Mouse (Mus musculus): ENCODE data around the gene Gm49721. TPM values are rescaled to one million over a fixed set of nuclear protein-coding genes. Genes with fewer than 3 reads are reported as not detected.
"Not testable (repeated sequence)": the region's sequence is repeated elsewhere in the genome, so short reads cannot be mapped to it uniquely, and the experiment has no call there.

The Gm49721 gene
- polyA plus RNA-seq, 1 experiment from 2014 or later: 0.30 TPM

DNA sequence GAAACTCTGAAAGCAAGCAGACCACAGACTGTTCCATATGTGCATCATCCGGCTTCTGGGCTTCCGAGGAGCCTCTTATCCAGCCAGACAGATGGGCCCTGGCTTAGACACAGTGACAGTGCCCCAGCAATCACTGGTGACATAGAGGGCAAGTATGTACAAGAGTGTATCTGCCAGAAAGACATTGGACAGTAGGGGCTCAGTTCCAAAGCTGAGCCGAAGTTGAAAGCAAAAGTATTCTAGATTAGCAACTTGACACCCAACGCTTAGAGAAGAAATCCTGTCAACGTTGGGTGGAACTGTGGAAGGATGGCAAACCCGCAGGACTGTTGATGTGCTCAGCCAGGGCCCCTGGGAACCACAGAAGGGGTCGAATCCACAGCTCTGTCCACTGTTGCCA lies 51.5 kb downstream of the Gm49721 start:
- not testable (repeated sequence) for ATAC-seq (replicated peaks; ENCODE audit: low FRiP score, low TSS enrichment, low read depth); H3K9ac ChIP-seq (ENCODE audit: low read length); H3K27ac ChIP-seq (ENCODE audit: low read depth); H3K9me3 ChIP-seq (ENCODE audit: control insufficient read depth, low read length); H3K27me3 ChIP-seq (replicated peaks; ENCODE audit: control insufficient read depth, insufficient read depth, low read length); DNase-seq (ENCODE audit: low spot score); H3K4me1 ChIP-seq (replicated peaks; ENCODE audit: control insufficient read depth, insufficient read depth, low read length); H3K4me3 ChIP-seq (ENCODE audit: low read depth, low read length); H3K36me3 ChIP-seq (ENCODE audit: control insufficient read depth, insufficient read depth, low read length); H3K4me2 ChIP-seq (ENCODE audit: low read length)
- 70% methylated on average over 5 of the region's 7 CpGs for WGBS

DNA sequence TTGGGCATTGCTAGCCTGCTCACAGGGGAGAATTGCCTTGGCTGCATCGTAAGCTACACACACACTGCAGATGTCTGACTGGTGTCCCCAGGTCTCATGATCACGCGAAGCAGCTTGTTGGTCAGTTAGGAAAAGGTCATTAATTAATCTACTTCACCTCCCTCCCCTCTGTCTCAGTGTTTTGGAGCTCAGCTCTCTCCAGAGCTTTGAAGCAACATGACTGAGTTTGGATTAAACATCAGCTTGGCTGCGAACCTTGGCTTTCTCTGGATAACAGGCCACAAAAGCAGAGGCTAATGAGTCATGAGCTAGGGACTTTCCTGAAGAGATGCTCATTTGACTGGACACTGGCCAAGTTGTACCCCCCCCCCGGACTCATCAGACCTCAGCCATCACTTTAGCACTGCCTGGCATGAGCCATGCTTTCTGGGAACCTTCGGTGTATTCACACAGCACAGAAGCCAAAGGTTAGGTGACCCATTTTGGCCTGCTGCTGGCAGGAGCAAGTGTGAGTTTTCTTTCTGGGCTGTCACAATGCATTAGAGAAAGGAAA lies 52.0 kb downstream of the Gm49721 start:
- not testable (repeated sequence) for ATAC-seq (replicated peaks; ENCODE audit: low FRiP score, low TSS enrichment, low read depth); H3K36me3 ChIP-seq (ENCODE audit: control insufficient read depth, insufficient read depth, low read length); H3K4me3 ChIP-seq (ENCODE audit: low read depth, low read length); H3K27ac ChIP-seq (ENCODE audit: low read depth); H3K9ac ChIP-seq (ENCODE audit: low read length); DNase-seq (ENCODE audit: low spot score); H3K27me3 ChIP-seq (replicated peaks; ENCODE audit: control insufficient read depth, insufficient read depth, low read length); H3K9me3 ChIP-seq (ENCODE audit: control insufficient read depth, low read length); H3K4me2 ChIP-seq (ENCODE audit: low read length); H3K4me1 ChIP-seq (replicated peaks; ENCODE audit: control insufficient read depth, insufficient read depth, low read length)
- 73% methylated on average over 3 of the region's 6 CpGs for WGBS

DNA sequence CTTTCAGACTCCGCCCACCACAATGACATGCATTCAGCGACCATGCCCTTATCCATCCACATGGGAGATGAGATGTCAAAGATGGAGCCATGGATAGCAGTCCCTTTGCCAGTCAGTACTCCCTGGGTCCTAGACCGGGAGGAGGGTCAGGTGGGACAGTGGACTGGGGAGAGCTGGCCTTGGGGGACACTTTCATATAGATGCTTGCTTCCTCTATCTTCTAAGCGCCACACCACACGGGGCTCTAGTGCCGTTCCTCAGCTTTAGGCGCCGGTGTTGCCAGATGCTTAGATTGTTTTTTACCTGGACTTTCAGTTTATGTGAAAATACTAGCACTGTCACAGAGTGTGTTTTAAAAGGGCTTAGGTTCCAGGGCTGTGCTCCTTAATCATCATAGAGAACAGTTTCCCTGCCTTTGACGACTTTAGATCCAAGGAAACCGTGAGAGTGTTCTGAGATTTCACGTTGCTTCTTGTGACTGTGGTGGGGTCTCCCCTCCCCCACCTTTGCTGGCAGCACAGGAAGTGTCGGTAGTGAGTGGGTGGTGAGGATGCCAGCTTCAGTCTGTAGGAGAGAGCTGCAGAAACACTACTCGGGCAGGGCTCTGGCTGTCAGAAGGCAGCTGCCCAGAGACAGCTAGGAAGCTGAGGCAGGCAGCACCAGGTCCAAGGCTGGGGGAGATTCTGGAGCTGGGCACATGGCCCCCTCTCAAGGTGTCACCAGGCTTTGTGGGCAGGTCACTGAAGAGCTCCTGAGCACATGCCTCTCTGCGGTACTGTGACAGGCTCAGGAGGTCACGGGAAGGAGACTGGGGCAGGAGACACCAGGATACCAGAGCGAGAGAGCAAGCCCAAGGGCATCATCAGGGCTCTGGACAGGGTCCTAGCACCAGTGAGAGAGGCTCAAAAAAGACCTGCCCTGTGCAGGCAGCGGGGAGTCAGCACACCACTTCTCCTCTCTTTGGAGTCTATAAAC lies 54.8 kb downstream of the Gm49721 start:
- H3K4me2 ChIP-seq (ENCODE audit: low read length); H3K9ac ChIP-seq (ENCODE audit: low read length); DNase-seq (ENCODE audit: low spot score); ATAC-seq (replicated peaks; ENCODE audit: low FRiP score, low TSS enrichment, low read depth); H3K36me3 ChIP-seq (ENCODE audit: control insufficient read depth, insufficient read depth, low read length); H3K9me3 ChIP-seq (ENCODE audit: control insufficient read depth, low read length); H3K4me1 ChIP-seq (replicated peaks; ENCODE audit: control insufficient read depth, insufficient read depth, low read length); H3K27ac ChIP-seq (ENCODE audit: low read depth); H3K27me3 ChIP-seq (replicated peaks; ENCODE audit: control insufficient read depth, insufficient read depth, low read length); H3K4me3 ChIP-seq (ENCODE audit: low read depth, low read length): not testable (repeated sequence)
- 56% methylated on average over 2 of the region's 17 CpGs for WGBS

- not testable (repeated sequence) for H3K27ac ChIP-seq (ENCODE audit: low read depth); H3K9me3 ChIP-seq (ENCODE audit: control insufficient read depth, low read length); H3K4me1 ChIP-seq (replicated peaks; ENCODE audit: control insufficient read depth, insufficient read depth, low read length); H3K9ac ChIP-seq (ENCODE audit: low read length); H3K27me3 ChIP-seq (replicated peaks; ENCODE audit: control insufficient read depth, insufficient read depth, low read length); H3K36me3 ChIP-seq (ENCODE audit: control insufficient read depth, insufficient read depth, low read length); H3K4me3 ChIP-seq (ENCODE audit: low read depth, low read length); DNase-seq (ENCODE audit: low spot score); H3K4me2 ChIP-seq (ENCODE audit: low read length); ATAC-seq (replicated peaks; ENCODE audit: low FRiP score, low TSS enrichment, low read depth)
- 60% methylated on average over 2 of the region's 4 CpGs for WGBS
Measured at GRCm38 (mm10) chr17:7068997-7069539, 90.4 kb downstream of the Gm49721 start.

- not testable (repeated sequence) for H3K4me1 ChIP-seq (replicated peaks; ENCODE audit: control insufficient read depth, insufficient read depth, low read length); H3K9ac ChIP-seq (ENCODE audit: low read length); H3K4me2 ChIP-seq (ENCODE audit: low read length); H3K27me3 ChIP-seq (replicated peaks; ENCODE audit: control insufficient read depth, insufficient read depth, low read length); DNase-seq (ENCODE audit: low spot score); H3K4me3 ChIP-seq (ENCODE audit: low read depth, low read length); H3K27ac ChIP-seq (ENCODE audit: low read depth); H3K9me3 ChIP-seq (ENCODE audit: control insufficient read depth, low read length); H3K36me3 ChIP-seq (ENCODE audit: control insufficient read depth, insufficient read depth, low read length); ATAC-seq (replicated peaks; ENCODE audit: low FRiP score, low TSS enrichment, low read depth)
- 71% methylated on average over 5 of the region's 7 CpGs for WGBS
Measured at GRCm38 (mm10) chr17:7069561-7070240, 91.0 kb downstream of the Gm49721 start.

- DNase-seq (ENCODE audit: low spot score): peak; percentile 56
- peak; percentile 43; the same call in 1 of the 2 replicates for ATAC-seq (replicated peaks; ENCODE audit: low FRiP score, low TSS enrichment, low read depth)
- H3K36me3 ChIP-seq (ENCODE audit: control insufficient read depth, insufficient read depth, low read length); H3K4me2 ChIP-seq (ENCODE audit: low read length); H3K27ac ChIP-seq (ENCODE audit: low read depth); H3K4me1 ChIP-seq (replicated peaks; ENCODE audit: control insufficient read depth, insufficient read depth, low read length); H3K27me3 ChIP-seq (replicated peaks; ENCODE audit: control insufficient read depth, insufficient read depth, low read length); H3K9ac ChIP-seq (ENCODE audit: low read length); H3K4me3 ChIP-seq (ENCODE audit: low read depth, low read length); H3K9me3 ChIP-seq (ENCODE audit: control insufficient read depth, low read length): not testable (repeated sequence)
- 36% methylated on average over 3 of the region's 3 CpGs for WGBS
Measured at GRCm38 (mm10) chr17:7074494-7074893, 95.8 kb downstream of the Gm49721 start.

- not testable (repeated sequence) for H3K4me1 ChIP-seq (replicated peaks; ENCODE audit: control insufficient read depth, insufficient read depth, low read length); H3K36me3 ChIP-seq (ENCODE audit: control insufficient read depth, insufficient read depth, low read length); H3K9me3 ChIP-seq (ENCODE audit: control insufficient read depth, low read length); H3K27me3 ChIP-seq (replicated peaks; ENCODE audit: control insufficient read depth, insufficient read depth, low read length); H3K4me3 ChIP-seq (ENCODE audit: low read depth, low read length); DNase-seq (ENCODE audit: low spot score); H3K4me2 ChIP-seq (ENCODE audit: low read length); ATAC-seq (replicated peaks; ENCODE audit: low FRiP score, low TSS enrichment, low read depth); H3K9ac ChIP-seq (ENCODE audit: low read length); H3K27ac ChIP-seq (ENCODE audit: low read depth)
- 85% methylated on average over 5 of the region's 6 CpGs for WGBS
Measured at GRCm38 (mm10) chr17:7075519-7075918, 96.8 kb downstream of the Gm49721 start.

- not testable (repeated sequence) for H3K4me1 ChIP-seq (replicated peaks; ENCODE audit: control insufficient read depth, insufficient read depth, low read length); H3K9ac ChIP-seq (ENCODE audit: low read length); H3K27ac ChIP-seq (ENCODE audit: low read depth); H3K4me3 ChIP-seq (ENCODE audit: low read depth, low read length); H3K27me3 ChIP-seq (replicated peaks; ENCODE audit: control insufficient read depth, insufficient read depth, low read length); H3K9me3 ChIP-seq (ENCODE audit: control insufficient read depth, low read length); H3K36me3 ChIP-seq (ENCODE audit: control insufficient read depth, insufficient read depth, low read length); DNase-seq (ENCODE audit: low spot score); ATAC-seq (replicated peaks; ENCODE audit: low FRiP score, low TSS enrichment, low read depth); H3K4me2 ChIP-seq (ENCODE audit: low read length)
- 0% methylated on average over 1 of the region's 4 CpGs for WGBS
Measured at GRCm38 (mm10) chr17:7079558-7079957, 100.9 kb downstream of the Gm49721 start.

Measured in intestine, embryonic 14.5 days (tissue).